Mouse (Mus musculus) lung, postnatal 0 days (tissue): ENCODE measurements around the gene Ampd3. TPM values are rescaled to one million over a fixed set of nuclear protein-coding genes. Genes with fewer than 3 reads are reported as not detected.
A peak's percentile ranks its signal among the peaks of the same experiment; 100 is the strongest.

Source experiments
- ATAC-seq: fragments of 200-750 bp; cut with Nextera tagmentation; 2 replicates; pipeline ENCODE4 v1.8.0; 2017; ENCODE audit warnings: moderate library complexity
- DNase-seq: peaks from one replicate; pipeline ENCODE4 v3.0.0-alpha.2; 2016; ENCODE audit warnings: low spot score
- H3K27ac ChIP-seq: fragments of 300-500 bp; sonication (generic); 2 replicates; pipeline ENCODE4 v1.5.1; 2014; ENCODE audit warnings: antibody characterized with exemption, mild to moderate bottlenecking, low read length, mixed read lengths
- H3K27me3 ChIP-seq: fragments of 300-500 bp; sonication (generic); replicated peaks from 2 replicates; pipeline ENCODE4 v1.6.1; 2014; ENCODE audit warnings: low read length, mixed read lengths; ENCODE audit not compliant: insufficient read depth
- H3K36me3 ChIP-seq: fragments of 300-500 bp; sonication (generic); 2 replicates; pipeline ENCODE4 v1.6.1; 2014; ENCODE audit warnings: low read length, mixed read lengths; ENCODE audit not compliant: insufficient read depth
- H3K4me1 ChIP-seq: fragments of 300-500 bp; sonication (generic); 2 replicates; pipeline ENCODE4 v1.6.1; 2014; ENCODE audit warnings: antibody characterized with exemption, low read depth, low read length, mixed read lengths; ENCODE audit not compliant: insufficient read depth
- H3K4me2 ChIP-seq: fragments of 300-500 bp; sonication (generic); replicated peaks from 2 replicates; pipeline ENCODE4 v1.6.1; 2014; ENCODE audit warnings: low read depth, mild to moderate bottlenecking, low read length, moderate library complexity, mixed read lengths
- H3K4me3 ChIP-seq: fragments of 300-500 bp; sonication (generic); 2 replicates; pipeline ENCODE4 v1.5.1; 2014; ENCODE audit warnings: low read depth, low read length
- H3K9ac ChIP-seq: fragments of 300-500 bp; sonication (generic); replicated peaks from 2 replicates; pipeline ENCODE4 v1.6.1; 2014; ENCODE audit warnings: low read depth, mild to moderate bottlenecking
- H3K9me3 ChIP-seq: fragments of 300-500 bp; sonication (generic); 2 replicates; pipeline ENCODE4 v1.6.1; 2016; ENCODE audit warnings: low read length, mixed read lengths
- CTCF ChIP-seq: IDR thresholded peaks from 2 replicates; pipeline ENCODE4 v1.5.1; 2016; ENCODE audit warnings: antibody characterized with exemption, mild to moderate bottlenecking
- EP300 ChIP-seq: IDR thresholded peaks from 2 replicates; pipeline ENCODE4 v1.6.1; 2016; ENCODE audit warnings: antibody characterized with exemption, mild to moderate bottlenecking, control low read depth
- WGBS: fragments of 180-500 bp; shearing (Covaris S2); extraction: QIAGEN DNeasy Blood & Tissue Kit; methylation state at CpG from one replicate; pipeline ENCODE4 v1.1.7; 2014; 5-methylcytosine and 5-hydroxymethylcytosine counted together
- polyA plus RNA-seq: library from polyadenylated mRNA; unstranded; fragments of >200 nt; fragmentation: Nextera tagmentation; extraction: Ambion mirVana; gene quantifications from 2 replicates; pipeline ENCODE4 v1.2.1, GENCODE M21; 2015

The Ampd3 gene
- polyA plus RNA-seq, 1 experiment from 2014 or later, result 5.0 TPM

GRCm38 (mm10) chr7:110801028-110801427, 33.0 kb downstream of the Ampd3 start:
- no peak overlapping the region for H3K27ac ChIP-seq
- WGBS, result 0% methylated on average over 4 of the region's 4 CpGs
- peaks cover 4% of the 10 kb centered on the region; the same call in 1 of the 2 replicates for H3K4me1 ChIP-seq
- H3K4me3 ChIP-seq, result no peak overlapping the region
- no peaks in the 10 kb centered on the region for H3K36me3 ChIP-seq
- no peak overlapping the region for H3K9ac ChIP-seq
- DNase-seq (peak; percentile 92), ATAC-seq (peak; percentile 25; the same call in 1 of the 2 replicates)
- TF ChIP-seq EP300 (no peak), CTCF (peak; percentile 97)
- no peaks in the 10 kb centered on the region for H3K9me3 ChIP-seq
- H3K4me2 ChIP-seq, result no peak overlapping the region
- H3K27me3 ChIP-seq, result no peaks in the 10 kb centered on the region

- Histone ChIP-seq H3K9ac (no peak overlapping the region), H3K4me2 (no peak overlapping the region), H3K36me3 (no peaks in the 10 kb centered on the region), H3K27ac (no peak overlapping the region), H3K4me1 (peaks cover 4% of the 10 kb centered on the region; the same call in 1 of the 2 replicates), H3K9me3 (no peaks in the 10 kb centered on the region), H3K27me3 (no peaks in the 10 kb centered on the region), H3K4me3 (no peak overlapping the region)
- no peak for TF ChIP-seq CTCF
- TF ChIP-seq EP300, result no peak
- no peak for DNase-seq
- 95% methylated on average over 10 of the region's 10 CpGs for WGBS
- ATAC-seq, result no peak
Measured at GRCm38 (mm10) chr7:110803131-110803530, 35.1 kb downstream of the Ampd3 start.

GRCm38 (mm10) chr7:110804266-110804665, 36.3 kb downstream of the Ampd3 start:
- no peaks in the 10 kb centered on the region for H3K36me3 ChIP-seq
- 46% methylated on average over 3 of the region's 3 CpGs for WGBS
- ATAC-seq, result peak; percentile 49
- H3K4me2 ChIP-seq, result no peak overlapping the region
- H3K9me3 ChIP-seq, result no peaks in the 10 kb centered on the region
- no peak for TF ChIP-seq EP300
- TF ChIP-seq CTCF, result no peak
- H3K27me3 ChIP-seq, result no peaks in the 10 kb centered on the region
- peaks cover 4% of the 10 kb centered on the region; the same call in 1 of the 2 replicates for H3K4me1 ChIP-seq
- H3K4me3 ChIP-seq, result no peak overlapping the region
- no peak overlapping the region for H3K27ac ChIP-seq
- H3K9ac ChIP-seq, result no peak overlapping the region
- DNase-seq, result peak; percentile 73

GRCm38 (mm10) chr7:110807460-110808030, 39.5 kb downstream of the Ampd3 start:
- peak overlapping the region; percentile 38; the same call in 1 of the 2 replicates for H3K27ac ChIP-seq
- TF ChIP-seq CTCF (no peak), EP300 (peak; percentile 89)
- H3K4me2 ChIP-seq, result no peak overlapping the region
- 66% methylated on average over 13 of the region's 13 CpGs for WGBS
- H3K9me3 ChIP-seq, result no peaks in the 10 kb centered on the region
- no peak overlapping the region for H3K9ac ChIP-seq
- 0 out of 2 replicates have a peak, but pooled peaks cover 1% of the 10 kb centered on the region for H3K36me3 ChIP-seq
- H3K4me3 ChIP-seq, result no peak overlapping the region
- peaks cover 4% of the 10 kb centered on the region; the same call in 1 of the 2 replicates for H3K4me1 ChIP-seq
- H3K27me3 ChIP-seq, result no peaks in the 10 kb centered on the region
- ATAC-seq, result peak; percentile 85
- peak; percentile 61 for DNase-seq

GRCm38 (mm10) chr7:110808962-110809361, 41.0 kb downstream of the Ampd3 start:
- DNase-seq (peak; percentile 53), ATAC-seq (no peak)
- no peak for TF ChIP-seq EP300
- TF ChIP-seq CTCF, result no peak
- Histone ChIP-seq H3K4me3 (no peak overlapping the region), H3K27me3 (no peaks in the 10 kb centered on the region), H3K27ac (no peak overlapping the region), H3K4me2 (no peak overlapping the region), H3K36me3 (0 out of 2 replicates have a peak, but pooled peaks cover 5% of the 10 kb centered on the region), H3K4me1 (peaks cover 4% of the 10 kb centered on the region; the same call in 1 of the 2 replicates), H3K9me3 (no peaks in the 10 kb centered on the region), H3K9ac (no peak overlapping the region)
- 53% methylated on average over 3 of the region's 3 CpGs for WGBS

- Histone ChIP-seq H3K9ac (no peak overlapping the region), H3K36me3 (0 out of 2 replicates have a peak, but pooled peaks cover 5% of the 10 kb centered on the region), H3K4me3 (no peak overlapping the region), H3K4me1 (no peaks in the 10 kb centered on the region), H3K9me3 (no peaks in the 10 kb centered on the region), H3K27me3 (no peaks in the 10 kb centered on the region), H3K4me2 (no peak overlapping the region), H3K27ac (no peak overlapping the region)
- TF ChIP-seq CTCF (no peak), EP300 (no peak)
- DNase-seq (no peak), ATAC-seq (peak; percentile 25)
- WGBS, result 79% methylated on average over 18 of the region's 18 CpGs
Measured at GRCm38 (mm10) chr7:110809585-110810557, 41.9 kb downstream of the Ampd3 start.
